Mouse (Mus musculus) olfactory bulb, adult 2 months (tissue): ENCODE results near the gene Pdia2.
"Not testable (repeated sequence)": the region's sequence is repeated elsewhere in the genome, so short reads cannot be mapped to it uniquely, and the experiment has no call there.

Experiments used
- CTCF ChIP-seq: fragments of 200-500 bp; IDR thresholded peaks from 2 replicates; pipeline ENCODE4 v1.5.1; 2012; ENCODE audit warnings: low read depth, mild to moderate bottlenecking, low read length, moderate library complexity; ENCODE audit not compliant: insufficient read depth
- POLR2A ChIP-seq: fragments of 200-500 bp; IDR thresholded peaks from 2 replicates; pipeline ENCODE4 v1.6.1; 2012; ENCODE audit warnings: mild to moderate bottlenecking, low read depth, low read length, moderate library complexity; ENCODE audit not compliant: insufficient read depth

DNA sequence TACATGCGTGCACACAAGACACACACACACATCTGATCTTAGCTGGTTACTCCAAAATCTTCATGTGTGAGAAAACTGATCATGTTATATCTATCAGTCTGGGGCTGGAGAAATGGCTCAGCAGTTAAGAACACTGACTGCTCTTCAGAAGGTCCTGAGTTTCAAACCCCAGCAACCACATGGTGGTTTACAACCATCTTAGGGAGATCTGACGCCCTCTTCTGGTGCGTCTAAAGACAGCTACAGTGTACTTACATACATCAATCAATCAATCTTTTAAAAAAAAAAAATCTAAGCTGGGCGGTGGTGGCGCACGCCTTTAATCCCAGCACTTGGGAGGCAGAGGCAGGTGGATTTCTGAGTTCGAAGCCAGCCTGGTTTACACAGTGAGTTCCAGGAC, 7.4 kb downstream of the Pdia2 start:
- TF ChIP-seq CTCF, POLR2A: not testable (repeated sequence)
